In the genomic region with DNA sequence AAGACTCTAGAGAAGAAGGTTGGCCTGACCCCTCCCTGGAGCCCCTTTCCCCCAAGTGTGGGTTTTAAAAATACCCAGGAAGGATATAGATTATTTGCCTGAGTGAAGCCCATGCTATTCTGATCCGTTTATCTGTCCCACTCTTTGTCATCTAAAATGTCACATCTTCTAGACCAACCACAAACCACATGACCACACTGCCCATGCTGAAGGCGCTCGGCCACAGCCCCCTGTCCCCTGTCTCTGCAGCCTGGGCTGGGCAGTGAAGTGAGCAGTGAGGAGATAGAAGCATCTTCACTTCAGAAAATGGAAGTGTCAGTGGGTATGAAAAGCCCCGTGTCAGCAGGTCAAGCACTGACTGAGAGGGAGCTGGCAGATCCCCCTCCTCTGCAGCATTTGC, we compare ENCODE assay signal across 15 mouse cellular contexts.
"Had no signal": no experiment of that assay in that cellular context is flagged by ENCODE, and none has a peak within 500 bp of the region (broad histone marks: within the 10 kb centered on the region; RNA-seq: fewer than 3 reads in every experiment).

No protein-coding gene starts in this region.

- H3K27me3 ChIP-seq: limb, embryonic 13.5 days; liver, embryonic 12.5 days; lung, embryonic 15.5 days; neural tube, embryonic 12.5 days; stomach, embryonic 15.5 days had no signal

- H3K9ac ChIP-seq: limb, embryonic 13.5 days; liver, embryonic 12.5 days; lung, embryonic 15.5 days; neural tube, embryonic 12.5 days; stomach, embryonic 15.5 days had no signal

- H3K36me3 ChIP-seq: limb, embryonic 13.5 days; liver, embryonic 12.5 days; lung, embryonic 15.5 days; midbrain, embryonic 10.5 days; neural tube, embryonic 12.5 days; stomach, embryonic 15.5 days had no signal

- DNase-seq: kidney, adult 8-10 months; kidney, postnatal 25 days; layer of hippocampus, adult 9-11 months; layer of hippocampus, postnatal 36 days; lung, postnatal 14 days; thymus, adult 2 months; thymus, postnatal 25 days had no signal

- H3K27ac ChIP-seq: limb, embryonic 13.5 days; lung, embryonic 15.5 days; midbrain, embryonic 10.5 days; neural tube, embryonic 12.5 days; stomach, embryonic 15.5 days had no signal

- ATAC-seq: intestine, embryonic 16.5 days; liver, embryonic 12.5 days had no signal

- H3K4me3 ChIP-seq: limb, embryonic 13.5 days; liver, embryonic 12.5 days; lung, embryonic 15.5 days; midbrain, embryonic 10.5 days; myocyte; neural tube, embryonic 12.5 days; stomach, embryonic 15.5 days had no signal

- H3K4me2 ChIP-seq: limb, embryonic 13.5 days; liver, embryonic 12.5 days; lung, embryonic 15.5 days; neural tube, embryonic 12.5 days; stomach, embryonic 15.5 days had no signal

- H3K9me3 ChIP-seq: limb, embryonic 13.5 days; liver, embryonic 12.5 days; lung, embryonic 15.5 days; midbrain, embryonic 10.5 days; neural tube, embryonic 12.5 days; stomach, embryonic 15.5 days had no signal

- H3K4me1 ChIP-seq: liver, embryonic 12.5 days; lung, embryonic 15.5 days; midbrain, embryonic 10.5 days; neural tube, embryonic 12.5 days; stomach, embryonic 15.5 days had no signal
